Mouse (Mus musculus): ENCODE data around the gene Dusp1. TPM values are rescaled to one million over a fixed set of nuclear protein-coding genes. Genes with fewer than 3 reads are reported as not detected.

Dusp1 gene
- total RNA-seq, 2 experiments from 2014 or later = 14.9 to 20.9 TPM

GRCm38 (mm10) chr17:26524801-26525200 lies 37.1 kb downstream of the Dusp1 start:
- no peak overlapping the region for H3K4me3 ChIP-seq
- DNase-seq (ENCODE audit: low spot score in 2 of 2) = no peak
- no peak for TF ChIP-seq CTCF (conservative IDR thresholded peaks at IDR 0.05)
- H3K27ac ChIP-seq = peak overlapping the region; percentile 75

- no peak overlapping the region for H3K27ac ChIP-seq
- no peak for TF ChIP-seq CTCF (conservative IDR thresholded peaks at IDR 0.05)
- DNase-seq (ENCODE audit: low spot score in 2 of 2) = no peak
- H3K4me3 ChIP-seq = no peak overlapping the region
Observed at GRCm38 (mm10) chr17:26524316-26524715, 37.6 kb downstream of the Dusp1 start.

DNA sequence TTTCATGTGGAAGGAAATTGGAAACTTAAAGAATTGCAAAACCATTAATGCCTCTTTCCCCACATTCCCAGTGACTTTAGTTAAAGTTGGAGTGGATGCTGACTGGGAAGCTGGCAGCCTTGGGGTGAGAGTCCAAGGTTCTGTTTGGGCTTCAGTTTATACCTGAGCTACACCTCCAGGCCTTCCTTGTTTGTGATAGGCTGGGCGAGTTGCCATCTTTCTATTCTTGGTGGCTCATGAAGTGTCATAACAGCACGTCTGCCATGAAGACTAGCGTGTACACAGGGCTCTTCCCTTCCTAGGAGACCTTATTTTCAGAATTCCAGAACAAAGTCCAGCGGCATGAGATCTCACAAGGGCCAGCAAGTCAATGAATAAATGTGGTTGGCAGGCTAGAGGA lies 39.2 kb downstream of the Dusp1 start:
- DNase-seq (ENCODE audit: low spot score in 2 of 2) = no peak
- Histone ChIP-seq H3K27ac (no peak overlapping the region), H3K4me3 (no peak overlapping the region)
- TF ChIP-seq CTCF (conservative IDR thresholded peaks at IDR 0.05) = no peak

DNA sequence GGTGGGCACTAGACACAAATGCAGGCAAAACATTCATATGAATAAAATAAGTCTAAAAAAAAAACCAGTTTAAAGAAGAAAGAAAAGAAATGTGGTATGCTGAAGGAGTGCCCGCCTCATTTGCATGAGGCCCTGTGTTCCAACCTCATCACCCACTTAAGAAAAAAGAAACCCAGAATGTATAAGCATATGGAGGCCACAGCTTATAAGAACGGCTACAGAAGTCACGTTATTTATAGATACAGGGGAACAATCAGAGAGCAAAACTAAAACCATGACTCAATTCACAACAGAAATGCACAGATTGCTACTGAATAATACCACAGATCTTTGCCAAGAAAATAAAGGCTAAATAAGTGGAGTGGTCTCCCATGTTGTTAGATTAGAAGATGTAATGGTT lies 43.6 kb downstream of the Dusp1 start:
- DNase-seq (ENCODE audit: low spot score in 2 of 2) = no peak
- TF ChIP-seq CTCF (conservative IDR thresholded peaks at IDR 0.05) = no peak
- Histone ChIP-seq H3K4me3 (no peak overlapping the region), H3K27ac (no peak overlapping the region)

DNA sequence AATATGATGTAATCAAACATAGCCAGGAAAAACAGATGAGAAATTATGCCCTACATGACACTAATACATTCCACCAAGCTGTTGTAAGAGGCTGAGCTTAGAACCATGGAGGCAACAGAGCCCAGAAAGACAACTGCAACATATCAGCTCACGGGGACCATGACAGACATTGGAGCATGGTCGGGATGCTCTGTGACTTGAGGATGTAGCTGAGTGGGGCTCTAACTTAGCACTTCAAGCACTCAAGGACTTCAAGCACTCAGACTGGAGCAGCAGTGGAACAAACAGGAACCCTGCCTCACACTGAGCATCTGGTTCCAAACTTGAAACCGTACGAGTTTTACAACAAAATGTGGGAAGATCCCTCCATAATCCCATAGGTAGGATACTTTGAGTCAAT lies 46.3 kb downstream of the Dusp1 start:
- no peak for DNase-seq (ENCODE audit: low spot score in 2 of 2)
- no peak for TF ChIP-seq CTCF (conservative IDR thresholded peaks at IDR 0.05)
- Histone ChIP-seq H3K4me3 (no peak overlapping the region), H3K27ac (no peak overlapping the region)

DNA sequence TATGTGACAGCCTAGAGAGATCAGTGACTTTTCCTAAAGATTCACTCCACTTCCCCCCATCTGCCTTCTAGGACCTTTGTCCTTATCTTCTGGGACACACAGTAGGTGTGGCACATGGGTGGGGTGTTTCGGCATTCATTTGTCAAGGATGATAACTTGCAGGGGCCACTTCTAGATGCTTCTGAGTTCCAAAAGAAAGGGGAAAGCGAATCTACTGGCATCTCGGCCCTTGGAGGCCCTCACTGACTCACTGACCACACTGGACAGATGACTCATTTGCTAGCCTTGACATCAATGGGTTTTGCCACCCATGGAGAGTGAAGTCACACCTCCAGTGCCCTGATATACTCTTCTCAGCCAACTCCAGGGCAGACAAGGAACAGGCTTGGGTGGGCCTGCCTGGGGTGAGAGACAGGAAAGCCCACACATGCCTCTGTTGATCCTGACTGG lies 47.3 kb downstream of the Dusp1 start:
- Histone ChIP-seq H3K4me3 (no peak overlapping the region), H3K27ac (no peak overlapping the region)
- TF ChIP-seq CTCF (conservative IDR thresholded peaks at IDR 0.05) = no peak
- no peak for DNase-seq (ENCODE audit: low spot score in 2 of 2)

GRCm38 (mm10) chr17:26513459-26514290 lies 48.3 kb downstream of the Dusp1 start:
- no peak overlapping the region for H3K27ac ChIP-seq
- no peak overlapping the region for H3K4me3 ChIP-seq
- no peak for TF ChIP-seq CTCF (conservative IDR thresholded peaks at IDR 0.05)
- DNase-seq (ENCODE audit: low spot score in 2 of 2) = no peak

- Histone ChIP-seq H3K27ac (peak overlapping the region; percentile 36), H3K4me3 (no peak overlapping the region)
- DNase-seq (ENCODE audit: low spot score in 2 of 2) = no peak
- no peak for TF ChIP-seq CTCF (conservative IDR thresholded peaks at IDR 0.05)
Observed at GRCm38 (mm10) chr17:26512961-26513360, 49.0 kb downstream of the Dusp1 start.

GRCm38 (mm10) chr17:26511816-26512774 lies 49.8 kb downstream of the Dusp1 start:
- Histone ChIP-seq H3K4me3 (no peak overlapping the region), H3K27ac (peak overlapping the region; percentile 36)
- DNase-seq (ENCODE audit: low spot score in 2 of 2) = no peak
- no peak for TF ChIP-seq CTCF (conservative IDR thresholded peaks at IDR 0.05)

DNA sequence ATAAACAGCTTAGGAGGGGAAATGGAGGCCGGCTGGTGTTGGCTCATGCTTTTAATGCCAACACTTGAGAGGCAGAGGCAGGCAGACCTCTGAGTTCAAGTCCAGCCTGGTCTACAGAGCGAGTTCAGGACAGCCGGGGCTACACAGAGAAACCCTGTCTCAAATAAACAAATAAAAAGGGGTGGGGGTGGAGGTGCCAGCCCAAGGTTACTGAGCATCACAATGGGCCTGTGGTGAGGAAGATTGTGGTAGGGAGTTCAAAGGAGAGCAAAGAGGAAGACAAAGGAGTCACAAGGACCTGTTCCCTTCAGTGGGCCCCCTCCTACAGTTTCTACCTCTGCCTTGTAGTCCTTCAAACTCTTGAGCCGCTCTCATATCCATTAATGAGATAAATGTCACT lies 50.7 kb downstream of the Dusp1 start:
- no peak for DNase-seq (ENCODE audit: low spot score in 2 of 2)
- no peak for TF ChIP-seq CTCF (conservative IDR thresholded peaks at IDR 0.05)
- H3K27ac ChIP-seq = no peak overlapping the region

GRCm38 (mm10) chr17:26510146-26511045 lies 51.5 kb downstream of the Dusp1 start:
- DNase-seq (ENCODE audit: low spot score in 2 of 2) = no peak
- Histone ChIP-seq H3K27ac (no peak overlapping the region), H3K4me3 (no peak overlapping the region)
- no peak for TF ChIP-seq CTCF (conservative IDR thresholded peaks at IDR 0.05)

More for the DNA sequence above, 50.7 kb downstream of the Dusp1 start:
- H3K4me3 ChIP-seq = no peak overlapping the region
